Mouse (Mus musculus): ENCODE measurements around the gene Gne.

- TF ChIP-seq CTCF (IDR thresholded peaks at IDR 0.05) (no peak), EP300 (IDR thresholded peaks at IDR 0.05) (no peak)
Measured at GRCm38 (mm10) chr4:44097576-44098335, 13.8 kb upstream of the Gne start.
